Comparison of ENCODE assay signal across 12 mouse cellular contexts in genomic region chr13:104520461-104520860, GRCm38 (mm10).
"Had no signal": no experiment of that assay in that cellular context is flagged by ENCODE, and none has a peak within 500 bp of the region (broad histone marks: within the 10 kb centered on the region; RNA-seq: fewer than 3 reads in every experiment).

No protein-coding gene starts in this region.

- ATAC-seq: lung, postnatal 0 days; midbrain, embryonic 15.5 days had no signal

- DNase-seq: kidney, postnatal 10 days; left cerebral cortex, postnatal 4 days; lung, adult 2 months; lung, postnatal 36 days; thymus, adult 2 months; thymus, postnatal 25 days had no signal

- H3K9me3 ChIP-seq: liver, embryonic 15.5 days; midbrain, embryonic 15.5 days; neural tube, embryonic 12.5 days had no signal

- H3K27me3 ChIP-seq: liver, embryonic 15.5 days; midbrain, embryonic 15.5 days; neural tube, embryonic 12.5 days had no signal

- H3K4me2 ChIP-seq: liver, embryonic 11.5 days; liver, embryonic 15.5 days; midbrain, embryonic 15.5 days; neural tube, embryonic 12.5 days had no signal

- H3K4me1 ChIP-seq: liver, embryonic 15.5 days had no signal

- H3K36me3 ChIP-seq: liver, embryonic 15.5 days; midbrain, embryonic 15.5 days; neural tube, embryonic 12.5 days had no signal

- H3K4me3 ChIP-seq: liver, embryonic 15.5 days; midbrain, embryonic 15.5 days; neural tube, embryonic 12.5 days had no signal

- H3K27ac ChIP-seq: liver, embryonic 15.5 days; midbrain, embryonic 15.5 days; neural tube, embryonic 12.5 days; stomach, postnatal 0 days had no signal

- H3K9ac ChIP-seq: liver, embryonic 15.5 days; midbrain, embryonic 15.5 days; neural tube, embryonic 12.5 days had no signal
